Mouse (Mus musculus): Measurements from ENCODE around the gene Mybl2.

DNA sequence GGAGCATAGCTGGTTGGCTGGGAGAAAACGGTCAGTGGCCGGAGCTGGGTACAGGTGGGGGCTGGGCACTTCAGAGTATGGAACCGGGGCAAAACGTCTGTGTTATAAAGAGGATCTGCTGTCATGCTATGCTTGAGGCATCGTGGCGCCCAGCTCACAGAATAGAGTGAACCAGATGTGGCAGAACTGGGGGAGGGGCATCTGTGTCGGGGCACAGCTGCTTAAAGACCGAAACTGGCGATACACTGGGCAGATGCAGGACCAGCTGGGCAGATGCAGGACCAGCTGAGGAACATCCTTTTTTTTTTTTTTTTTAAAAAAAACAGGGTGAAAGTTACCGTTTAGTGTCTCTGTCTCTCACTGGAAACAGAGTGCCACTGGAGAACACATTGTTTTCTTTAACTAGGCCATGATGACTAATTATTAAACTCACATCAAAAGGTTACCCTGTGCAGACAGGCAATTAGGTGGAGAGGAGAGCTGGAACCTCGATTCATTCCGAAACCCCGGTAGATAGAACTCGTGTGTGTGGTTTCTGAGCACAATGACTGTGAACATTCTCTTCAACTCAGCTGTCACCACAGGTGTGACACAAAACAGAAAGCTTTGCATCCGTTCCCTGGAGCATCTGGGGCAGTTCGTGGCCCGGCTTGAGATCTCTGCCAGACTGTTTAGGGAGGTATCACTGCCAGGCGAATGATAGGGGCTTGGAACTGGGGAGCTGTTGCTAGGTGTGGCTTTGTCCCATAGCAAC lies 48.6 kb downstream of the Mybl2 start:
- TF ChIP-seq SRF (IDR thresholded peaks at IDR 0.05; ENCODE audit: control insufficient read depth, insufficient read length, low read depth) (no peak), POLR2A (IDR thresholded peaks at IDR 0.05; ENCODE audit: insufficient read length, low read depth) (no peak), E2F4 (IDR thresholded peaks at IDR 0.05; ENCODE audit: insufficient read depth) (no peak), MYOG (IDR thresholded peaks at IDR 0.05; ENCODE audit: control insufficient read depth in 1 of 3, insufficient read depth in 1 of 3, insufficient read length in 2 of 3, low read depth in 2 of 3) (peak in 1 of 3 experiments; percentile 22), USF1 (IDR thresholded peaks at IDR 0.05; ENCODE audit: low read depth) (no peak), POLR2AphosphoS2 (IDR thresholded peaks at IDR 0.05; ENCODE audit: insufficient read length, low read depth) (no peak), TCF12 (IDR thresholded peaks at IDR 0.05; ENCODE audit: insufficient read depth, poor library complexity, severe bottlenecking) (no peak), MAX (IDR thresholded peaks at IDR 0.05; ENCODE audit: low read depth) (no peak), TCF3 (IDR thresholded peaks at IDR 0.05; ENCODE audit: insufficient read length, low read depth) (no peak)

Measured in myocyte (in vitro differentiated cells).